Mouse (Mus musculus): Measurements from ENCODE around the gene Zdhhc5. TPM values are rescaled to one million over a fixed set of nuclear protein-coding genes. Genes with fewer than 3 reads are reported as not detected.

Gene Zdhhc5
- 28.1 and 29.3 TPM in 2 replicates for polyA plus RNA-seq (2016; fragmentation: Nextera tagmentation; extraction: Ambion mirVana)

GRCm38 (mm10) chr2:84714811-84715561 is at the start of gene Zdhhc5:
Gene Zdhhc5, minus strand, starts transcription at chr2:84715180.
- Histone ChIP-seq H3K27me3 (replicated peaks) (no peaks in the 10 kb centered on the region), H3K4me2 (peak within 1 kb of the TSS; percentile 83), H3K9me3 (replicated peaks) (no peaks in the 10 kb centered on the region), H3K4me1 (peaks cover 48% of the 10 kb centered on the region), H3K27ac (peak within 1 kb of the TSS; percentile 98), H3K36me3 (peaks cover 18% of the 10 kb centered on the region), H3K4me3 (peak within 1 kb of the TSS; percentile 99), H3K9ac (peak within 1 kb of the TSS; percentile 96)
- WGBS (ENCODE audit: insufficient replicate concordance), result under 1% methylated on average over 102 of the region's 107 CpGs
- peak; percentile 91 for ATAC-seq

GRCm38 (mm10) chr2:84762818-84763217 is 47.8 kb upstream of the Zdhhc5 start:
- H3K36me3 ChIP-seq, result no peaks in the 10 kb centered on the region
- no peak overlapping the region for H3K4me3 ChIP-seq
- no peak overlapping the region for H3K27ac ChIP-seq
- H3K9me3 ChIP-seq (replicated peaks), result no peaks in the 10 kb centered on the region
- WGBS (ENCODE audit: insufficient replicate concordance), result 17% methylated on average over 1 of the region's 1 CpGs
- no peaks in the 10 kb centered on the region for H3K4me1 ChIP-seq
- peaks cover 42% of the 10 kb centered on the region; the same call in 1 of the 2 replicates for H3K27me3 ChIP-seq (replicated peaks)
- no peak for ATAC-seq
- no peak overlapping the region for H3K9ac ChIP-seq
- H3K4me2 ChIP-seq, result no peak overlapping the region

- Histone ChIP-seq H3K9ac (no peak overlapping the region), H3K36me3 (no peaks in the 10 kb centered on the region), H3K27ac (no peak overlapping the region), H3K27me3 (replicated peaks) (peaks cover 42% of the 10 kb centered on the region; the same call in 1 of the 2 replicates), H3K4me2 (no peak overlapping the region), H3K4me3 (no peak overlapping the region), H3K4me1 (no peaks in the 10 kb centered on the region), H3K9me3 (replicated peaks) (no peaks in the 10 kb centered on the region)
- ATAC-seq, result no peak
- 41% methylated on average over 4 of the region's 4 CpGs for WGBS (ENCODE audit: insufficient replicate concordance)
Measured at GRCm38 (mm10) chr2:84762295-84762694, 47.3 kb upstream of the Zdhhc5 start.

GRCm38 (mm10) chr2:84761840-84762239 is 46.9 kb upstream of the Zdhhc5 start:
- Histone ChIP-seq H3K4me1 (peaks cover 2% of the 10 kb centered on the region; the same call in 1 of the 2 replicates), H3K36me3 (no peaks in the 10 kb centered on the region), H3K4me3 (no peak overlapping the region), H3K9me3 (replicated peaks) (no peaks in the 10 kb centered on the region), H3K9ac (no peak overlapping the region), H3K27me3 (replicated peaks) (peaks cover 41% of the 10 kb centered on the region; the same call in 1 of the 2 replicates), H3K4me2 (no peak overlapping the region), H3K27ac (no peak overlapping the region)
- no peak for ATAC-seq
- 68% methylated on average over 1 of the region's 1 CpGs for WGBS (ENCODE audit: insufficient replicate concordance)

GRCm38 (mm10) chr2:84761309-84761708 is 46.3 kb upstream of the Zdhhc5 start:
- Histone ChIP-seq H3K27ac (no peak overlapping the region), H3K4me3 (no peak overlapping the region), H3K4me2 (no peak overlapping the region), H3K27me3 (replicated peaks) (peaks cover 37% of the 10 kb centered on the region; the same call in 1 of the 2 replicates), H3K9ac (no peak overlapping the region), H3K9me3 (replicated peaks) (no peaks in the 10 kb centered on the region), H3K4me1 (peaks cover 5% of the 10 kb centered on the region; the same call in 1 of the 2 replicates), H3K36me3 (no peaks in the 10 kb centered on the region)
- 67% methylated on average over 3 of the region's 3 CpGs for WGBS (ENCODE audit: insufficient replicate concordance)
- no peak for ATAC-seq

GRCm38 (mm10) chr2:84760777-84761176 is 45.8 kb upstream of the Zdhhc5 start:
- WGBS (ENCODE audit: insufficient replicate concordance), result 65% methylated on average over 8 of the region's 8 CpGs
- Histone ChIP-seq H3K9ac (no peak overlapping the region), H3K27me3 (replicated peaks) (peaks cover 37% of the 10 kb centered on the region; the same call in 1 of the 2 replicates), H3K27ac (no peak overlapping the region), H3K4me3 (no peak overlapping the region), H3K9me3 (replicated peaks) (no peaks in the 10 kb centered on the region), H3K36me3 (no peaks in the 10 kb centered on the region), H3K4me1 (peaks cover 5% of the 10 kb centered on the region; the same call in 1 of the 2 replicates), H3K4me2 (no peak overlapping the region)
- no peak for ATAC-seq

GRCm38 (mm10) chr2:84758542-84759127 is 43.7 kb upstream of the Zdhhc5 start:
- Histone ChIP-seq H3K27me3 (replicated peaks) (peaks cover 23% of the 10 kb centered on the region; the same call in 1 of the 2 replicates), H3K4me2 (no peak overlapping the region), H3K27ac (no peak overlapping the region), H3K36me3 (no peaks in the 10 kb centered on the region), H3K9me3 (replicated peaks) (no peaks in the 10 kb centered on the region), H3K9ac (no peak overlapping the region), H3K4me3 (no peak overlapping the region), H3K4me1 (peaks cover 5% of the 10 kb centered on the region; the same call in 1 of the 2 replicates)
- WGBS (ENCODE audit: insufficient replicate concordance), result 4% methylated on average over 2 of the region's 2 CpGs
- 0 out of 2 replicates have a peak, but pooled peaks have one; percentile 40 for ATAC-seq

- Histone ChIP-seq H3K36me3 (no peaks in the 10 kb centered on the region), H3K27me3 (replicated peaks) (peaks cover 8% of the 10 kb centered on the region; the same call in 1 of the 2 replicates), H3K4me1 (peaks cover 5% of the 10 kb centered on the region; the same call in 1 of the 2 replicates), H3K4me3 (no peak overlapping the region), H3K9me3 (replicated peaks) (no peaks in the 10 kb centered on the region), H3K4me2 (no peak overlapping the region), H3K27ac (no peak overlapping the region), H3K9ac (no peak overlapping the region)
- no peak for ATAC-seq
- 60% methylated on average over 7 of the region's 7 CpGs for WGBS (ENCODE audit: insufficient replicate concordance)
Measured at GRCm38 (mm10) chr2:84757026-84757682, 42.2 kb upstream of the Zdhhc5 start.

GRCm38 (mm10) chr2:84756245-84756644 is 41.3 kb upstream of the Zdhhc5 start:
- H3K27ac ChIP-seq, result no peak overlapping the region
- 68% methylated on average over 5 of the region's 5 CpGs for WGBS (ENCODE audit: insufficient replicate concordance)
- ATAC-seq, result no peak

GRCm38 (mm10) chr2:84750115-84750514 is 35.1 kb upstream of the Zdhhc5 start:
- H3K27me3 ChIP-seq (replicated peaks), result peaks cover 19% of the 10 kb centered on the region
- no peak for ATAC-seq
- WGBS (ENCODE audit: insufficient replicate concordance), result 65% methylated on average over 6 of the region's 6 CpGs

More at GRCm38 (mm10) chr2:84756245-84756644, 41.3 kb upstream of the Zdhhc5 start:
- Histone ChIP-seq H3K36me3 (no peaks in the 10 kb centered on the region), H3K9ac (no peak overlapping the region), H3K9me3 (replicated peaks) (no peaks in the 10 kb centered on the region), H3K27me3 (replicated peaks) (peaks cover 4% of the 10 kb centered on the region; the same call in 1 of the 2 replicates), H3K4me1 (peaks cover 5% of the 10 kb centered on the region; the same call in 1 of the 2 replicates), H3K4me2 (no peak overlapping the region), H3K4me3 (no peak overlapping the region)

GRCm38 (mm10) chr2:84744126-84744525 is 29.1 kb upstream of the Zdhhc5 start:
- peak; percentile 45; the same call in 1 of the 2 replicates for ATAC-seq
- WGBS (ENCODE audit: insufficient replicate concordance), result 8% methylated on average over 10 of the region's 10 CpGs
- Histone ChIP-seq H3K4me3 (peak overlapping the region; percentile 76), H3K9ac (peak overlapping the region; percentile 90), H3K9me3 (replicated peaks) (no peaks in the 10 kb centered on the region), H3K4me1 (peaks cover 64% of the 10 kb centered on the region), H3K4me2 (peak overlapping the region; percentile 89), H3K27ac (peak overlapping the region; percentile 90), H3K27me3 (replicated peaks) (peaks cover 15% of the 10 kb centered on the region; the same call in 1 of the 2 replicates), H3K36me3 (peaks cover 30% of the 10 kb centered on the region)

More at GRCm38 (mm10) chr2:84750115-84750514, 35.1 kb upstream of the Zdhhc5 start:
- no peak overlapping the region for H3K27ac ChIP-seq
- peaks cover 9% of the 10 kb centered on the region for H3K4me1 ChIP-seq
- no peak overlapping the region for H3K4me3 ChIP-seq
- no peaks in the 10 kb centered on the region for H3K9me3 ChIP-seq (replicated peaks)
- no peak overlapping the region for H3K9ac ChIP-seq
- no peak overlapping the region for H3K4me2 ChIP-seq
- no peaks in the 10 kb centered on the region for H3K36me3 ChIP-seq

Data from liver, embryonic 12.5 days (tissue).